Mouse (Mus musculus): ENCODE data around the gene Dbndd1. TPM values are rescaled to one million over a fixed set of nuclear protein-coding genes. Genes with fewer than 3 reads are reported as not detected.
"Not testable (repeated sequence)": the region's sequence is repeated elsewhere in the genome, so short reads cannot be mapped to it uniquely, and the experiment has no call there.

The Dbndd1 gene
- polyA plus RNA-seq (2015; fragmentation: Nextera tagmentation; extraction: Ambion mirVana) = not detected in 2 replicates

DNA sequence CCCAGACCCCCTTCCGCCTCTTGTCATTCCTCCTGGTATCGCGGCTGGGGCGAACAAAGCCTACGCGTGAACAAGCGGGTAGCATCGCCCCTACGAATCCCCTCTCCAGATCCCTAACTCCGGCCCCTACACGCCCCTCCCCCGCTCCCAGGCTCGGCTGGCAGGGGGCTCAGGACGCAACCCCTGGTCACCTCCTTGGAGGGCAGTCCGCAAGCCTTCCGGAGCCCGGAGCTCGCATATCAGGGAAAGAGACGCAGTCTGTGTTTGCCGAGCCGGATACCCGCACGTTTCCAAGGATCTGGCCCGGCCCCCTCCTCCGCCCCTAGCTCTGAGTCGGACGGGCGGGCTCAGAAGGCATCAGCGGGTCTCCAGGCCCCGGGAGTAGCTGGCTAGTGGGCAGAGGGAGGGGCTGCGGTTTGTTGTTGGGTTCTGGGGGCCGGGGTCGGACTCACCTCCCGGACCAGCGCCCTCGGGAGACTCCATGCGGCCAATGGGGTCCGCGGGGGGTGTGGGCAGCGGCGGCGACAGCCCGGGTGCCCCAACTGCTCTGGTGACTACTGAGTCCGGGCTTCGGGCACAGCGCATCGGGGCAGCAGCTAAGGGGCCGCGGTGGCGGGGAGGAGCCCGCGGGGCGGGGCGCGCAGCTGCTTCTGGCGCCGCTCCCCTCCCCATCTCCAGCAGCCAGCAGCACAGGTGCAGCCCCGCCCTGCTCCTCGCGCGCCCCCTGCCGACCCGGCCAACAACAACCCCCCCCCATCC, at the start of gene Dbndd1:
TSS of gene Dbndd1 (minus strand) at position 683 of the 759 bp plus-strand sequence.
- no peak for TF ChIP-seq EP300 (IDR thresholded peaks at IDR 0.05; ENCODE audit: low read depth)
- TF ChIP-seq CTCF (IDR thresholded peaks at IDR 0.05; ENCODE audit: low read depth) = peak; percentile 11; the same call in 1 of the 2 replicates
- Histone ChIP-seq H3K4me3 (ENCODE audit: low read depth, low read length) (peak within 1 kb of the TSS; percentile 57), H3K9me3 (ENCODE audit: low read length) (no peaks in the 10 kb centered on the region), H3K4me1 (ENCODE audit: insufficient read depth) (peaks cover 18% of the 10 kb centered on the region), H3K27ac (ENCODE audit: low read depth) (no peak within 1 kb of the TSS), H3K4me2 (ENCODE audit: low read depth, low read length) (peak within 1 kb of the TSS; percentile 73), H3K9ac (replicated peaks) (no peak within 1 kb of the TSS; the same call in 1 of the 2 replicates), H3K36me3 (replicated peaks; ENCODE audit: insufficient read depth, low read length) (no peaks in the 10 kb centered on the region), H3K27me3 (ENCODE audit: insufficient read depth, low read length) (peaks cover 37% of the 10 kb centered on the region)
- 1% methylated on average over 49 of the region's 63 CpGs for WGBS (ENCODE audit: insufficient replicate concordance)
- ATAC-seq = no peak
- DNase-seq = peak; percentile 48

DNA sequence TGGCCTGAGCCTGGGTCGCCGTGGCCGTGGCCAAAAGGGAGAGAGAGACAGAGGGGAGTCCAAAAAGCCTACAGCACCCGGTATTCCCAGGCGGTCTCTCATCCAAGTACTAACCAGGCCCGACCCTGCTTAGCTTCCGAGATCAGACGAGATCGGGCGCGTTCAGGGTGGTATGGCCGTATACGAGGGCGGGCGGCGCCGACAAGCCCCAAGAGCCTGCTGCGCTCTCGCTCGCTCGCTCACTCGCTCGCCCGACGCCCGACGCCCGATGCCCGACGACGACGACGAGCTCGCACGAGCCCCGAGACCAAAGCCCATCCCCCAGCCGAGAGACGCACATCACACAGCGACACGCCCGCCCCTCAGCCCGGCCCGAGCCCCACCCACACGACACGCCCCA, 49.0 kb upstream of the Dbndd1 start:
- H3K4me3 ChIP-seq (ENCODE audit: low read depth, low read length); H3K36me3 ChIP-seq (replicated peaks; ENCODE audit: insufficient read depth, low read length); H3K27me3 ChIP-seq (ENCODE audit: insufficient read depth, low read length); H3K27ac ChIP-seq (ENCODE audit: low read depth); ATAC-seq; H3K4me2 ChIP-seq (ENCODE audit: low read depth, low read length); H3K9ac ChIP-seq (replicated peaks); H3K9me3 ChIP-seq (ENCODE audit: low read length); DNase-seq; H3K4me1 ChIP-seq (ENCODE audit: insufficient read depth): not testable (repeated sequence)
- no CpG with 5 or more reads among the region's 45 CpGs for whole genome bisulfite sequencing (ENCODE audit: insufficient replicate concordance)

GRCm38 (mm10) chr8:123537641-123538040, 22.4 kb upstream of the Dbndd1 start:
- H3K36me3 ChIP-seq (replicated peaks; ENCODE audit: insufficient read depth, low read length); H3K4me2 ChIP-seq (ENCODE audit: low read depth, low read length): not testable (repeated sequence)
- 70% methylated on average over 2 of the region's 14 CpGs for whole genome bisulfite sequencing (ENCODE audit: insufficient replicate concordance)

GRCm38 (mm10) chr8:123536990-123537380, 21.7 kb upstream of the Dbndd1 start:
- 36% methylated on average over 10 of the region's 10 CpGs for WGBS (ENCODE audit: insufficient replicate concordance)

More at GRCm38 (mm10) chr8:123537641-123538040, 22.4 kb upstream of the Dbndd1 start:
- H3K4me3 ChIP-seq (ENCODE audit: low read depth, low read length); ATAC-seq; H3K27me3 ChIP-seq (ENCODE audit: insufficient read depth, low read length); H3K9me3 ChIP-seq (ENCODE audit: low read length); H3K27ac ChIP-seq (ENCODE audit: low read depth); H3K9ac ChIP-seq (replicated peaks); H3K4me1 ChIP-seq (ENCODE audit: insufficient read depth); DNase-seq: not testable (repeated sequence)

DNA sequence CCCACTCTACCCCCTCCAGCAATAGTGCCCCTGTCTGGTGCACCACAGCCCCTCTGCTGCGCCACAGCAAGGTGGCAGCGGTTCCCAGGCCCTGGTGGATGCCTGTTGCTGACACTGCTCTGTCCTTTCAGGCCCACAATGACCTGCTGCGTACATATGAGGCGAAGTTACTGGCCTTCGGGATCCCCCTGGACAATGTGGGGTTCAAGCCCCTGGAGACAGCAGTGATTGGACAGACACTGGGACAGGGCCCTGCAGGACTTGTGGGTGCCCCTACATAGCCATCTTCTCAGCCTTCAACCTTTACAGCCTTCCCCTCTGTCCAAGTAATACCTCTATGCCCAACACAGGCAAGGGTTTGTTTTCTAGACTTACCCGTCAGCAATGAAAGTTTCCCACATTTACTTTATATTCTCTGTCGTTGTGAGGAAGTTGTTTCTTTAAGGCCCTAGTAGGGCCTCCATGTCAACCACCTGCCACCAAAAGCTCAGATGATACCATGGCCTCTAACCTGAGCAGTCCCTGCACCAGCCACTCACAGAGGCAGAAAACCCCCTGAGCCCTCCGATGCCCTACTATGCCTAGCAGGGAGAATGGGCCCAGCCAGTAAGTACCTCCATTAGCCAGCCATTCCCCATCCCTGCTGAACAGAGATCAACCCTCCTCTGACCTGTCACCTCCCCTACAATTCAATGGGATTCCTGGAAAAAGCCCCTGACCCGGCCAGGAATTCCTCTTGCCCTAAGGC, 21.2 kb upstream of the Dbndd1 start:
- TF ChIP-seq EP300 (IDR thresholded peaks at IDR 0.05; ENCODE audit: low read depth) (no peak), CTCF (IDR thresholded peaks at IDR 0.05; ENCODE audit: low read depth) (no peak)
- Histone ChIP-seq H3K27me3 (ENCODE audit: insufficient read depth, low read length) (0 out of 2 replicates have a peak, but pooled peaks cover 5% of the 10 kb centered on the region), H3K4me3 (ENCODE audit: low read depth, low read length) (no peak overlapping the region), H3K9me3 (ENCODE audit: low read length) (no peaks in the 10 kb centered on the region), H3K4me1 (ENCODE audit: insufficient read depth) (no peaks in the 10 kb centered on the region), H3K4me2 (ENCODE audit: low read depth, low read length) (no peak overlapping the region), H3K36me3 (replicated peaks; ENCODE audit: insufficient read depth, low read length) (peaks cover 8% of the 10 kb centered on the region), H3K9ac (replicated peaks) (no peak overlapping the region), H3K27ac (ENCODE audit: low read depth) (no peak overlapping the region)
- WGBS (ENCODE audit: insufficient replicate concordance) = 90% methylated on average over 9 of the region's 9 CpGs
- no peak for ATAC-seq
- no peak for DNase-seq

More at GRCm38 (mm10) chr8:123536990-123537380, 21.7 kb upstream of the Dbndd1 start:
- Histone ChIP-seq H3K9me3 (ENCODE audit: low read length) (no peaks in the 10 kb centered on the region), H3K4me3 (ENCODE audit: low read depth, low read length) (no peak overlapping the region), H3K9ac (replicated peaks) (no peak overlapping the region), H3K4me2 (ENCODE audit: low read depth, low read length) (no peak overlapping the region), H3K36me3 (replicated peaks; ENCODE audit: insufficient read depth, low read length) (peaks cover 8% of the 10 kb centered on the region), H3K27me3 (ENCODE audit: insufficient read depth, low read length) (0 out of 2 replicates have a peak, but pooled peaks cover 5% of the 10 kb centered on the region), H3K27ac (ENCODE audit: low read depth) (no peak overlapping the region), H3K4me1 (ENCODE audit: insufficient read depth) (no peaks in the 10 kb centered on the region)
- no peak for DNase-seq
- no peak for ATAC-seq
- TF ChIP-seq EP300 (IDR thresholded peaks at IDR 0.05; ENCODE audit: low read depth) (no peak), CTCF (IDR thresholded peaks at IDR 0.05; ENCODE audit: low read depth) (no peak)

DNA sequence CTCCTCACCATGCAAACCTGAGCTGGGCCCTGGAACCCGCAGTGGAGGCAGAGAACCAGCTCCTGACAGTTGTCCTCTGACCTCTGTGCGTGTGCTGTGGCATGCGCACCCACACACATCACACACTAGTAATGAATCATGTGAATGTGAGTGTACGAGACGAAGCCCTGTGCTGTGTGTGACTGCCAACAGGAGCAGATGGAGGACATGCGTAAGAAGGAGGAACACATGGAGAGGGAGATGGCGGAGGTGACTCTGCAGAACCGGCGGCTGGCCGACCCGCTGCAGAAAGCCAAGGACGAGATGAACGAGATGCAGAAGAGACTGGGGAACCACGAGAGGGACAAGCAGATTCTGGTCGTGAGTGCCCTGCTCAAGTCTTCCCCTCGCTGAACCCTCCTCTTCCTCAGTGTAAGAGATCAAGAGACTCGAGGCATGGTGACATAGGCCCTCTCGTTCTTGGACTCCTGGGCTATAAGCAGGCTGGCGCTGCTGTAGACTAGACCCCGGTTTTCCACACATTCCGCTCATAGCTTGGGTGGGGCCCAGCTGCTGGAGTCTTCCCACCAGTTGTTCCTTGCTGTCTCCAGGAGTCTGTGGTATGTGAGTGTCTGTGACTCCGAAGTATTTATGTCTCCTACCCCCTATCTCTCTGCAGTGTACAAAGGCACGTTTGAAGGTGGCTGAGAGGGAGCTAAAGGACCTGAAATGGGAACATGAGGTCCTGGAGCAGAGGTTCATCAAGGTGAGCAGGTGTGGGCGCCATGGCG, 12.6 kb upstream of the Dbndd1 start:
- TF ChIP-seq CTCF (IDR thresholded peaks at IDR 0.05; ENCODE audit: low read depth) (no peak), EP300 (IDR thresholded peaks at IDR 0.05; ENCODE audit: low read depth) (no peak)
- no peak overlapping the region for H3K27ac ChIP-seq (ENCODE audit: low read depth)
- no peak overlapping the region for H3K9ac ChIP-seq (replicated peaks)
- no peaks in the 10 kb centered on the region for H3K27me3 ChIP-seq (ENCODE audit: insufficient read depth, low read length)
- WGBS (ENCODE audit: insufficient replicate concordance) = 89% methylated on average over 25 of the region's 25 CpGs
- DNase-seq = no peak
- H3K4me1 ChIP-seq (ENCODE audit: insufficient read depth) = no peaks in the 10 kb centered on the region
- H3K36me3 ChIP-seq (replicated peaks; ENCODE audit: insufficient read depth, low read length) = peaks cover 29% of the 10 kb centered on the region
- ATAC-seq = no peak
- H3K9me3 ChIP-seq (ENCODE audit: low read length) = no peaks in the 10 kb centered on the region
- no peak overlapping the region for H3K4me3 ChIP-seq (ENCODE audit: low read depth, low read length)
- no peak overlapping the region for H3K4me2 ChIP-seq (ENCODE audit: low read depth, low read length)

DNA sequence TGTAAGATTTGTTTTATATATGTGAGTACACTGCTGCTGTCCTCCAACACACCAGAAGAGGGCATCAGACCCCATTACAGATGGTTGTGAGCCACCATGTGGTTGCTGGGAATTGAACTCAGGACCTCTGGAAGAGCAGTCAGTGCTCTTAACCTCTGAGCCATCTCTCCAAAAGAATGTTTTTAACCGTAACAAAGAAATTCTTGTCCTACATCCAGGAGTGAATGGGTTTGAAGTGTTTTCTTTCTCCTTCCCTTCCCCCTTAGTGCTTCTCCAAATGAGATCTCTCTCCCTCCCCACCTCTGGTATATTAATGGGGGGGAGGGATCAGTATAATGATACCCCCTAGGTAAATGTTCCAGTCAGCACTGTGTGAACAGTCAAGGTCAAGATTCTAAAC, 4.8 kb upstream of the Dbndd1 start:
- H3K4me2 ChIP-seq (ENCODE audit: low read depth, low read length); H3K9ac ChIP-seq (replicated peaks); ATAC-seq; H3K9me3 ChIP-seq (ENCODE audit: low read length); H3K4me3 ChIP-seq (ENCODE audit: low read depth, low read length); DNase-seq; H3K36me3 ChIP-seq (replicated peaks; ENCODE audit: insufficient read depth, low read length); H3K27me3 ChIP-seq (ENCODE audit: insufficient read depth, low read length); H3K27ac ChIP-seq (ENCODE audit: low read depth): not testable (repeated sequence)
- peaks cover 12% of the 10 kb centered on the region for H3K4me1 ChIP-seq (ENCODE audit: insufficient read depth)
- 92% methylated on average over 1 of the region's 1 CpGs for WGBS (ENCODE audit: insufficient replicate concordance)

Measured in liver, postnatal 0 days (tissue).